Mouse (Mus musculus) midbrain, embryonic 10.5 days (tissue): Measurements from ENCODE around the gene Ptp4a2. TPM values are rescaled to one million over a fixed set of nuclear protein-coding genes. Genes with fewer than 3 reads are reported as not detected.

Experiments
- DNase-seq: peaks from one replicate; pipeline ENCODE4 v3.0.0-alpha.2; 2017; ENCODE audit warnings: low spot score
- H3K27ac ChIP-seq: fragments of 300-500 bp; sonication (generic); replicated peaks from 2 replicates; pipeline ENCODE4 v1.5.1; 2016; ENCODE audit warnings: mild to moderate bottlenecking
- H3K27me3 ChIP-seq: fragments of 300-500 bp; sonication (generic); 2 replicates; pipeline ENCODE4 v1.6.1; 2016; ENCODE audit warnings: low read depth, mild to moderate bottlenecking; ENCODE audit not compliant: poor library complexity, severe bottlenecking
- H3K36me3 ChIP-seq: fragments of 300-500 bp; sonication (generic); 2 replicates; pipeline ENCODE4 v1.6.1; 2016; ENCODE audit warnings: mild to moderate bottlenecking, moderate library complexity
- H3K4me1 ChIP-seq: fragments of 300-500 bp; sonication (generic); 2 replicates; pipeline ENCODE4 v1.6.1; 2016
- H3K4me3 ChIP-seq: fragments of 300-500 bp; sonication (generic); 2 replicates; pipeline ENCODE4 v1.5.1; 2016; ENCODE audit warnings: mild to moderate bottlenecking, moderate library complexity
- H3K9me3 ChIP-seq: fragments of 300-500 bp; sonication (generic); replicated peaks from 2 replicates; pipeline ENCODE4 v1.6.1; 2016; ENCODE audit warnings: mild to moderate bottlenecking
- WGBS: fragments of 180-500 bp; shearing (Covaris S2); methylation state at CpG from one replicate; pipeline ENCODE4 v1.1.7; 2016; 5-methylcytosine and 5-hydroxymethylcytosine counted together
- polyA plus RNA-seq: library from polyadenylated mRNA; unstranded; fragments of >200 nt; fragmentation: Nextera tagmentation; extraction: Ambion mirVana; gene quantifications from 2 replicates; pipeline ENCODE4 v1.2.1, GENCODE M21; 2016

Ptp4a2 gene
- polyA plus RNA-seq, 1 experiment from 2014 or later: 307 TPM

GRCm38 (mm10) chr4:129811605-129812468 is 818 bp downstream of the Ptp4a2 start:
- no peak for DNase-seq

DNA sequence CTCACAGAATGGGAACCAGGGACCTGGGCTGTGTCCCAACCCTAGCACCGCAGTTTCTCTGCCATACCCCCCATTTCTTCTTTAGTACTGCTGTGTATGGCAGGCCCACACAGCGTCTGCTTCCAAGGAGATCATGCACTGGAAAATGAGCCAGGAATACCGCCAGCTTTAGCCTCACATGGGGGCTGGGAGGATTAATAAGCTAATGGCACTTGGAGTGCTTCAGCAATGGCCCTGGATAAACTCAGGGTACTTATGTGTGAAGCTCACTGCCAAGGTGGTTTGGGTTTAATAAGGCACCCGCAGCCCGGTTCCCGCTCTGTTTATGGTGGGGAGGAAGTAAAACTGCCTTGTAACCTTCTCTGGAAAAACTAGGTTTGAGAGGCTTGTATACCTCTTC is 6.6 kb downstream of the Ptp4a2 start:
- Histone ChIP-seq H3K27me3 (peaks cover 8% of the 10 kb centered on the region; the same call in 1 of the 2 replicates), H3K27ac (no peak overlapping the region), H3K36me3 (no peaks in the 10 kb centered on the region), H3K9me3 (no peaks in the 10 kb centered on the region; the same call in 1 of the 2 replicates), H3K4me3 (no peak overlapping the region), H3K4me1 (peaks cover 31% of the 10 kb centered on the region)
- no peak for DNase-seq
- 85% methylated on average over 6 of the region's 6 CpGs for WGBS

More at GRCm38 (mm10) chr4:129811605-129812468, 818 bp downstream of the Ptp4a2 start:
- H3K4me3 ChIP-seq: no peak overlapping the region
- no peaks in the 10 kb centered on the region for H3K36me3 ChIP-seq
- peaks cover 9% of the 10 kb centered on the region for H3K4me1 ChIP-seq
- H3K27ac ChIP-seq: no peak overlapping the region
- H3K9me3 ChIP-seq: no peaks in the 10 kb centered on the region; the same call in 1 of the 2 replicates
- 87% methylated on average over 14 of the region's 14 CpGs for WGBS
- peaks cover 32% of the 10 kb centered on the region for H3K27me3 ChIP-seq

DNA sequence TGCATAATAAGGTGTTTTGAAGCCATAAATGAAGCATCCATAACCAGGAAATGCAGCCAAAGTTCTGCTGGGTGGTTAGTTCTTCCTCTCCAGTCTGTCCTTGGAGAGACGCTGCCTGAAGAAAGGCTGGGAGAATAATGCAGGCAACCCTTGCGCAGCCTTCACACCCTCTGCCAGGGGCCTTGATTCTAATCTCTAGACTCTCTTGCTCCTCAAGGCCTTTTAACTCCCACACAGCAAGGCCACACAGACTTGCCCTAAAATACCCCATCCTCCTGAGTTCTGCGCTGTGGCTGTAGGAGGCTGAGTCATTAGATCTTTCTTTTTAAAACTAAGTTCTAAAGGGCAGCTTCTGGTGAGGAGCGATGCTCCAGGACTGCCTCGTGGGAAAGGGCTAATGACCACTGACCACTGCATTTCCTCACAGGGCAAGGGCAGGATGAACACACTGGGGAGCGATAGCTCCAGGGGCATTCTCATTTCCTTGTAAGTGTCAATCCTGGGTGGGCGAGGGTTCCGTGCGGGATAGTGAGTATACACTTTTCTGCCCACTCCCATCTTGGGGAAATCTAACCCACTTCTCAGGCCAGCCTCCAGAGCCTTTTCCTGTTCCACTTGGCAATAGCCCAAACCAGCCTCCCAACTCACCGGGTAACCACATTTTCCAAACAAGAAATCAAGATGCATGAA is 7.6 kb downstream of the Ptp4a2 start:
- 85% methylated on average over 10 of the region's 10 CpGs for WGBS
- Histone ChIP-seq H3K4me1 (peaks cover 39% of the 10 kb centered on the region), H3K4me3 (no peak overlapping the region), H3K9me3 (no peaks in the 10 kb centered on the region), H3K27ac (no peak overlapping the region), H3K36me3 (no peaks in the 10 kb centered on the region), H3K27me3 (peaks cover 8% of the 10 kb centered on the region; the same call in 1 of the 2 replicates)
- no peak for DNase-seq

GRCm38 (mm10) chr4:129819712-129820336 is 8.8 kb downstream of the Ptp4a2 start:
- Histone ChIP-seq H3K36me3 (no peaks in the 10 kb centered on the region), H3K27ac (peak overlapping the region; percentile 98), H3K27me3 (peaks cover 8% of the 10 kb centered on the region; the same call in 1 of the 2 replicates), H3K9me3 (no peaks in the 10 kb centered on the region), H3K4me3 (peak overlapping the region; percentile 94), H3K4me1 (peaks cover 42% of the 10 kb centered on the region)
- 1% methylated on average over 83 of the region's 83 CpGs for WGBS
- peak; percentile 96 for DNase-seq

DNA sequence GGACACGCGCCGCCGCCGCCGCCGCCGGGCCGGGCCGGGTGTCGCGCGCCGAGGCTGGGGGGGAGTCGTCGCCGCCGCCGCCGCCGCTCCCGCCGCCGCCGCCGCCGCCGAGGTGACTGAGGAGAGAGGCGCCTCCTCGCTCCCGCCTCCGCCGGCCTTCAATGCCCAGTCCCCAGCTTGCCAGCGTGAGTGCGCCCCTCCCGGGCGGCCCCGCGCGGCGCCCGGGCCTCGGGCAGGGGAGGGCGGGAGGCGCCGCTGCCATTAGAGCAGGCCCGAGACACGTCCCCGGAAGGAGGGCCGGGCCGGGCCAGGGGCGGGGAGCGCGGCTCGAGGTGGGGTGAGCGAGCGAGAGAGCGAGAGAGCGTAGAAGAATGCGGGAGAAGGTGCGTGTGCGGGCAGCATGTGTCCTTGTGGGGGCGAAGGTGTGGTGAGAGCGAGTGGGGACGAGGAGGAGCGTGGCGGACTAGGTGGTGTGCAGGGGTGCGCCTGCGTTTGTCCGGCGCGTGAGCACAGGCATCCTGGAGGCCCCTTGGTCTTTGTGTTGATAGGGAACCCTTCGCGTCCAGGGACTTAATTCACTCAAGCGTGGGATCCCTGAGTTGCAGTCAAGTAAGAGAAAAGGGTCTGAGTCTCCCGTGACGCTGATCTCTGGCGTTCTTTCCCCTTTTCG is 9.5 kb downstream of the Ptp4a2 start:
- whole genome bisulfite sequencing: under 1% methylated on average over 65 of the region's 79 CpGs
- peak overlapping the region; percentile 98 for H3K27ac ChIP-seq
- H3K4me1 ChIP-seq: peaks cover 42% of the 10 kb centered on the region
- H3K36me3 ChIP-seq: no peaks in the 10 kb centered on the region
- H3K4me3 ChIP-seq: peak overlapping the region; percentile 94
- DNase-seq: peak; percentile 82
- H3K9me3 ChIP-seq: no peaks in the 10 kb centered on the region
- peaks cover 8% of the 10 kb centered on the region; the same call in 1 of the 2 replicates for H3K27me3 ChIP-seq

- Histone ChIP-seq H3K4me3 (peak overlapping the region; percentile 94), H3K36me3 (no peaks in the 10 kb centered on the region), H3K27me3 (peaks cover 8% of the 10 kb centered on the region; the same call in 1 of the 2 replicates), H3K4me1 (peaks cover 42% of the 10 kb centered on the region), H3K9me3 (no peaks in the 10 kb centered on the region), H3K27ac (peak overlapping the region; percentile 98)
- no peak for DNase-seq
- 3% methylated on average over 16 of the region's 16 CpGs for WGBS
Measured at GRCm38 (mm10) chr4:129821087-129821616, 10.1 kb downstream of the Ptp4a2 start.

DNA sequence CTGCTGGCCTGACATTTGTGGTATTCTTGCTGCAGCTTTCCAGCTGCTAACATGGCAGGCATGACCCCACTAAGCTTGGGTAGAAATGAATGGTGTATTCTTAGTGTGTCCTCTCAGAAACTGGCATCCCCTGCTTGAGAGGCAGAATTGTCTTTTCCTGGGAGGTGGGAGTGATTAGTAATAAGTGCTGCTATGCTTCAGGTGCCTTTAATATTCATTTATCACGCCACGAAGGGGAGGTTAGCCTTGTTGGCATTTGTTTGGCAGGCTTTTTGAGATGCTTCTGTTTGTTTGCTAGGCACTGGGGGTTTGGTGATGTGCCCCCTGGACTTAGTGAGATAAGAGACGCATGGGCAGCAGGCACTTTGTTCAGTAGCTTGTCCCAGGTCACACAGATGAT is 11.3 kb downstream of the Ptp4a2 start:
- no peak for DNase-seq
- no peak overlapping the region for H3K27ac ChIP-seq
- H3K9me3 ChIP-seq: no peaks in the 10 kb centered on the region
- H3K36me3 ChIP-seq: 0 out of 2 replicates have a peak, but pooled peaks cover 4% of the 10 kb centered on the region
- peaks cover 8% of the 10 kb centered on the region; the same call in 1 of the 2 replicates for H3K27me3 ChIP-seq
- H3K4me3 ChIP-seq: peak overlapping the region; percentile 94
- WGBS: 78% methylated on average over 3 of the region's 3 CpGs
- H3K4me1 ChIP-seq: peaks cover 42% of the 10 kb centered on the region

DNA sequence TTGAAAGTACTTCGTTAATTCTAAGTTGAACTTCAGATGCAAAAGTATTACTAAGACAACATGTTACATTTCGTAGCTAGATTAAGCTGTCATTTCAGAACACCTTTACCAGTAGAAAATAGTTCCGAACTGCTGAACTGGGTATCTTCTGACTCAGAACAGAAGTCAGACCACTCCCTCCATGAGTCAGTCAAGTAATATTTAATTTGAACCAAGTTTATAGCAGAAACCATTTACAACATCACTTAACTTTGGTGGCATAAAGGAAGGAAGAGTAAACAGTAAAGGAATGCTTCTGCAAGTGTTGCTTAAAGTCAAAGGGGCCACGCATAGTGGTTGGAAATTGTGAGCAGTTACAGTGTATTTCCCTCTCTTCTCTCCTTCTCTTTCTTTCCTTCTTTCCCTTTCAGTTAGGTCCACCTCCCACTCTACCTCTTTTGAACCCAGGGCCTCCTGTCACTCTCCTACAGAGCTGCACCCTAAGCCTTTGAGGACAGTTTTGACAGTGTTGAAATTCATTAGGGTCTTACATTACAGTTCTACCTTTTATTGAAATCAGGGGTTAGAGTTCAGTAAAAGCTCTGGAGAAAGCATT is 12.3 kb downstream of the Ptp4a2 start:
- Histone ChIP-seq H3K9me3 (no peaks in the 10 kb centered on the region), H3K36me3 (0 out of 2 replicates have a peak, but pooled peaks cover 4% of the 10 kb centered on the region), H3K4me1 (peaks cover 35% of the 10 kb centered on the region), H3K4me3 (no peak overlapping the region), H3K27ac (no peak overlapping the region), H3K27me3 (peaks cover 7% of the 10 kb centered on the region; the same call in 1 of the 2 replicates)
- 92% methylated on average over 4 of the region's 4 CpGs for WGBS
- DNase-seq: no peak

DNA sequence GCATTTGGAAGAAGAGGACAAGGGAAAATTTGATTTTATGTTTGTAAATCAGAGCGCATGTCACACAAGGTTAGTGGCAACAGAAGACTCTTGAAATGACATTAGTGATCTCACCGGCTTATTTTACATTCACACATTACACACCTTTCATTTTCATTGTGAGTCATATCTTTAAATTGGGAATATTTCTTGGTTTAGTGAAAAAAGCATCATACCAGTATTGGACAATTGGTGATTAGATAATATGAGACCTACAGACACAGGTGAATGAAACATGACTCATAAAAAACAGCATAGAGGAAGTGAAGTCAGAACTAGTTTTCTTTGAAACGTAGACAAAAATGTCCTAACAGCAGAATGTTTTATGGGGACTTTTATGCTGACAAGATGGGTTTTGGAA is 16.6 kb downstream of the Ptp4a2 start:
- 93% methylated on average over 3 of the region's 3 CpGs for WGBS
- no peak overlapping the region for H3K4me3 ChIP-seq
- DNase-seq: no peak

GRCm38 (mm10) chr4:129828081-129828480 is 17.1 kb downstream of the Ptp4a2 start:
- 91% methylated on average over 3 of the region's 3 CpGs for WGBS
- H3K9me3 ChIP-seq: no peaks in the 10 kb centered on the region
- peaks cover 7% of the 10 kb centered on the region; the same call in 1 of the 2 replicates for H3K4me1 ChIP-seq
- DNase-seq: no peak
- no peak overlapping the region for H3K27ac ChIP-seq
- 0 out of 2 replicates have a peak, but pooled peaks cover 4% of the 10 kb centered on the region for H3K36me3 ChIP-seq
- no peaks in the 10 kb centered on the region for H3K27me3 ChIP-seq
- no peak overlapping the region for H3K4me3 ChIP-seq

More for the DNA sequence above, 16.6 kb downstream of the Ptp4a2 start:
- Histone ChIP-seq H3K9me3 (no peaks in the 10 kb centered on the region), H3K36me3 (0 out of 2 replicates have a peak, but pooled peaks cover 4% of the 10 kb centered on the region), H3K4me1 (peaks cover 11% of the 10 kb centered on the region), H3K27ac (no peak overlapping the region), H3K27me3 (no peaks in the 10 kb centered on the region)

- Histone ChIP-seq H3K4me3 (no peak overlapping the region), H3K27ac (no peak overlapping the region), H3K4me1 (no peaks in the 10 kb centered on the region), H3K27me3 (no peaks in the 10 kb centered on the region), H3K9me3 (no peaks in the 10 kb centered on the region), H3K36me3 (0 out of 2 replicates have a peak, but pooled peaks cover 4% of the 10 kb centered on the region)
- no peak for DNase-seq
- 87% methylated on average over 1 of the region's 1 CpGs for WGBS
Measured at GRCm38 (mm10) chr4:129829799-129830198, 18.8 kb downstream of the Ptp4a2 start.
